Mouse (Mus musculus): ENCODE measurements at regions not wholly inside any gene's neighbourhood (a gene's known extent, or its start where the extent isn't known, plus 50 kb on each side); places are given as distances from the start of the nearest gene placed in this dataset.

- Histone ChIP-seq H3K27me3 (replicated peaks; ENCODE audit: insufficient read depth, low read length) (no peaks in the 10 kb centered on the region), H3K27ac (ENCODE audit: low read length) (no peak overlapping the region), H3K4me1 (ENCODE audit: insufficient read depth, low read depth, low read length) (no peaks in the 10 kb centered on the region), H3K9ac (replicated peaks; ENCODE audit: low read depth) (no peak overlapping the region), H3K36me3 (ENCODE audit: insufficient read depth, low read length) (no peaks in the 10 kb centered on the region), H3K4me3 (ENCODE audit: low read depth, low read length) (no peak overlapping the region), H3K9me3 (ENCODE audit: low read length) (no peaks in the 10 kb centered on the region), H3K4me2 (replicated peaks; ENCODE audit: low read depth, low read length) (no peak overlapping the region)
- 31% methylated on average over 4 of the region's 4 CpGs for WGBS
- no peak for DNase-seq (ENCODE audit: low spot score)
- TF ChIP-seq EP300 (IDR thresholded peaks at IDR 0.05) (no peak), CTCF (IDR thresholded peaks at IDR 0.05) (no peak)
- no peak; the same call in 1 of the 2 replicates for ATAC-seq
Observed at GRCm38 (mm10) chr11:19254183-19254582, 235.4 kb upstream of the Meis1 start.

- 73% methylated on average over 4 of the region's 4 CpGs for WGBS
- Histone ChIP-seq H3K36me3 (ENCODE audit: insufficient read depth, low read length) (no peaks in the 10 kb centered on the region), H3K4me3 (ENCODE audit: low read depth, low read length) (no peak overlapping the region), H3K27ac (ENCODE audit: low read length) (no peak overlapping the region), H3K4me2 (replicated peaks; ENCODE audit: low read depth, low read length) (no peak overlapping the region), H3K9ac (replicated peaks; ENCODE audit: low read depth) (no peak overlapping the region), H3K27me3 (replicated peaks; ENCODE audit: insufficient read depth, low read length) (no peaks in the 10 kb centered on the region), H3K9me3 (ENCODE audit: low read length) (no peaks in the 10 kb centered on the region), H3K4me1 (ENCODE audit: insufficient read depth, low read depth, low read length) (no peaks in the 10 kb centered on the region)
- DNase-seq (ENCODE audit: low spot score) (no peak), ATAC-seq (no peak)
- no peak for TF ChIP-seq EP300 (IDR thresholded peaks at IDR 0.05)
Observed at GRCm38 (mm10) chr11:19257549-19257948, 238.8 kb upstream of the Meis1 start.

GRCm38 (mm10) chr11:19262832-19263231 is 244.0 kb upstream of the Meis1 start:
- H3K27me3 ChIP-seq (replicated peaks; ENCODE audit: insufficient read depth, low read length) = no peaks in the 10 kb centered on the region
- H3K36me3 ChIP-seq (ENCODE audit: insufficient read depth, low read length) = no peaks in the 10 kb centered on the region
- H3K4me1 ChIP-seq (ENCODE audit: insufficient read depth, low read depth, low read length) = no peaks in the 10 kb centered on the region
- no peak overlapping the region for H3K9ac ChIP-seq (replicated peaks; ENCODE audit: low read depth)
- H3K4me2 ChIP-seq (replicated peaks; ENCODE audit: low read depth, low read length) = no peak overlapping the region
- TF ChIP-seq CTCF (IDR thresholded peaks at IDR 0.05) (no peak), EP300 (IDR thresholded peaks at IDR 0.05) (no peak)
- H3K27ac ChIP-seq (ENCODE audit: low read length) = no peak overlapping the region
- WGBS = 83% methylated on average over 4 of the region's 4 CpGs
- DNase-seq (ENCODE audit: low spot score) (no peak), ATAC-seq (no peak)
- H3K9me3 ChIP-seq (ENCODE audit: low read length) = no peaks in the 10 kb centered on the region
- no peak overlapping the region for H3K4me3 ChIP-seq (ENCODE audit: low read depth, low read length)

GRCm38 (mm10) chr11:19264798-19265671 is 246.2 kb upstream of the Meis1 start:
- Histone ChIP-seq H3K27ac (ENCODE audit: low read length) (no peak overlapping the region), H3K4me2 (replicated peaks; ENCODE audit: low read depth, low read length) (no peak overlapping the region), H3K9me3 (ENCODE audit: low read length) (no peaks in the 10 kb centered on the region), H3K27me3 (replicated peaks; ENCODE audit: insufficient read depth, low read length) (no peaks in the 10 kb centered on the region), H3K4me1 (ENCODE audit: insufficient read depth, low read depth, low read length) (no peaks in the 10 kb centered on the region), H3K9ac (replicated peaks; ENCODE audit: low read depth) (no peak overlapping the region), H3K4me3 (ENCODE audit: low read depth, low read length) (no peak overlapping the region), H3K36me3 (ENCODE audit: insufficient read depth, low read length) (no peaks in the 10 kb centered on the region)
- ATAC-seq = no peak
- WGBS = 73% methylated on average over 18 of the region's 18 CpGs
- TF ChIP-seq EP300 (IDR thresholded peaks at IDR 0.05) (no peak), CTCF (IDR thresholded peaks at IDR 0.05) (no peak)
- DNase-seq (ENCODE audit: low spot score) = no peak

- H3K36me3 ChIP-seq (ENCODE audit: insufficient read depth, low read length) = no peaks in the 10 kb centered on the region
- ATAC-seq (no peak), DNase-seq (ENCODE audit: low spot score) (no peak)
- H3K27ac ChIP-seq (ENCODE audit: low read length) = no peak overlapping the region
- no peak overlapping the region for H3K4me2 ChIP-seq (replicated peaks; ENCODE audit: low read depth, low read length)
- H3K27me3 ChIP-seq (replicated peaks; ENCODE audit: insufficient read depth, low read length) = no peaks in the 10 kb centered on the region
- H3K9ac ChIP-seq (replicated peaks; ENCODE audit: low read depth) = no peak overlapping the region
- TF ChIP-seq CTCF (IDR thresholded peaks at IDR 0.05) (no peak), EP300 (IDR thresholded peaks at IDR 0.05) (no peak)
- H3K4me3 ChIP-seq (ENCODE audit: low read depth, low read length) = no peak overlapping the region
- no peaks in the 10 kb centered on the region for H3K9me3 ChIP-seq (ENCODE audit: low read length)
- no peaks in the 10 kb centered on the region for H3K4me1 ChIP-seq (ENCODE audit: insufficient read depth, low read depth, low read length)
- 33% methylated on average over 3 of the region's 3 CpGs for WGBS
Observed at GRCm38 (mm10) chr11:19265672-19265972, 246.8 kb upstream of the Meis1 start.

GRCm38 (mm10) chr11:19290971-19291370 is 272.2 kb upstream of the Meis1 start:
- H3K4me3 ChIP-seq (ENCODE audit: low read depth, low read length) = no peak overlapping the region
- WGBS = 80% methylated on average over 6 of the region's 6 CpGs
- no peak for ATAC-seq
- H3K9ac ChIP-seq (replicated peaks; ENCODE audit: low read depth) = no peak overlapping the region
- no peaks in the 10 kb centered on the region for H3K9me3 ChIP-seq (ENCODE audit: low read length)
- no peaks in the 10 kb centered on the region for H3K36me3 ChIP-seq (ENCODE audit: insufficient read depth, low read length)
- H3K27me3 ChIP-seq (replicated peaks; ENCODE audit: insufficient read depth, low read length) = no peaks in the 10 kb centered on the region
- H3K4me1 ChIP-seq (ENCODE audit: insufficient read depth, low read depth, low read length) = no peaks in the 10 kb centered on the region
- no peak overlapping the region for H3K27ac ChIP-seq (ENCODE audit: low read length)
- no peak for DNase-seq (ENCODE audit: low spot score)
- no peak overlapping the region for H3K4me2 ChIP-seq (replicated peaks; ENCODE audit: low read depth, low read length)
- TF ChIP-seq EP300 (IDR thresholded peaks at IDR 0.05) (no peak), CTCF (IDR thresholded peaks at IDR 0.05) (no peak)
